Mouse (Mus musculus): ENCODE measurements around the gene Foxp3.

Gene Foxp3

DNA sequence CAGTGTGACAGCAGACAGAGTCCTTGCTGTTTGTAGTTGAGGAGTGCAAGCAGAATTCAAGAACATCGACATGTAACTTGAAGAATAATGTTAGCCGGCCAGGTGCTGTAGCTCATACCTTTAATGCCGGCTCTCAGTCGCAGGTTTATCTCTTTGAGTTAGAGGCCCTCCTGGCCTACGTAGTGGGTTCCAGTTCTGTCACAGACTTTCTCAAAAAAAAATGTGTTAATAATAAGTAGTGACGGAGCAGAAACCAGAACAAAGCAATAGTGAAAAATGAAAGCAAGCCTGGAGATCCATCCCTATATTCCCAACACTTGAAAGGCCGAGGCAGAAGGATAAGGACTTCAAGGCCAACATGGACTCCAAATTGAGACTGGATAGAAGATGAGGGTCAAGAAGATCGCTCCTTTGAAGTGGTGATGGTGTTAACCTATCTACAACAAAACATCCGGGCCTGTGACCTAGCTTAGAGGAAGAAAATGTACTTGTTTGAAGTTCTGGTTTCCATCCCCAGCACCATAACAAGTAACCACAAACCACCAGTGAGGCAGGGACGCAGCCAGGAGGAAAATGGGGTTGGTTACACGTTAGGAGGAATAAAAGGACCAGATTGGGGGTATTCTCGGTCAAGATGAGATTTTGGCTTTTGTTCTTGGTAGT lies 44.6 kb downstream of the Foxp3 start:
- no peak for DNase-seq

DNA sequence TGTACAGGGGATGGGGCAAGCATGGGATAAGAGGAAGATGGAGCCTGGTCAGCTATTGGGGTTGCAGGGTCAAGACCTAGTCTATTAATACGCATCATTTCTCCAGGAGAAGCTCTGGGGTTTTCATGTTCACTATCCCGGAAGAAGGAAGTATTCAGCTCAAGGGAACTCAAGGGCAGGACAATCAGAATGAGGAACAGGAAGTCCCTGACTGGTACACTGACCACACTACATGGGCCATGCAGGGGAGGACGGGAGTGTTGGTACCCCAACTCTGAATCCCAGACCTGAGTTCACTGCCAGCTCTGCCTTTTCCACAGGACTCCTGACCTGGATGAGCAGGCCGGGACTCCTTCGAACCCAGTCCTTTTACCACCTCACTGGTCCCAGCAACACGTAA lies 59.1 kb downstream of the Foxp3 start:
- no peak for DNase-seq

DNA sequence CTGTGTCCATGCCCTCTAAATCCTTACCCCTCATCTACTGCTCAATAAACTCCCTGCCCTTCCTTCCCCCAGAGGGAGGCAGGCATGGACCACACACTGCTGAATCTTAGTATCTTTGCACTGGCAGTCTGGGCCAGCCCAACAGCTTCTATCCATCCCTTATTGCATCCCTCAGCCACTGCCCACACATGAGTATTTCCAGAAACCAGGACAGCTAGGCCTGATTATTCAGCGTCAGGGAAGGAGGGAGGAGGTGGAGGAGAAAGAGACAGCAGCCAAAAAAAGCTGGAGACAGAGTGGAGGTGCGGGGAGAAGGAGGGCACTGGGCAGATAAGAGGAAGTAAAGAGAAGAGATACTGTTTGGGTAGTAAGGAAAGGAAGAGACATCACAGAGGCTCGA lies 61.7 kb downstream of the Foxp3 start:
- no peak for DNase-seq

DNA sequence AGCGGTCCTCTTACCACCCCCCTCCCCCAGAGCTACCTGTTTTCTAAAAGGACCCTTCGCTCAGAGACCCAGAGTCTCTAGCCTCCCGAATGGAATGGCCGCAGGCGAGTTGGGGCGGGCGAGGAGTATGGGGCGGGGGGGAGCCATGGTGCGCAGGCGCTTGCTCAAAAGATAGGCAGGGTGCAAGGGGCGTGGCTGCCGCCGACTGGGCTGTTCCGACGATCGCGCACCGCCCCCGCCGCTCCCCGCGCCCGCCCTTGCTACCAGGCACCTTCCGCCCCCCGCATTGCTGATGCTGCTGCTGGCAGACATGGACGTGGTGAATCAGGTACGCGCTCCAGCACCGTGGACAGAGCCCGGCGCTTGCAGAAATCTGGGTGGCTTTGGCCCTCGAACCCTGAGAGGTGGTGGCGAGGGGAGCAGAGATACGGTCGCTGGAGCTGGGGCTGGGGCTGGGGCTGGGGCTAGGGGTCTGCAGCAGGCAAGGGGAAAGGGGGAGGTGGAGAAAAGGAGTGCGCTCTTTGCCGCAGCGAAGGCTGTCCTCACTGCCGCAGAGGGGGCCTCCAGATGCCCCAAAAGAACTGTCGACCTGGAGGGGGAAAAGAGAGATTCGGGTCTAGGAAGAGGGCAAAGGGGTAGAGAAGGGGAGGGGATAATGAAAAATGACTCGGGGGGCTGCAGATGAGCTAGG lies 65.1 kb downstream of the Foxp3 start, which contains the start of gene Syp:
Gene Syp (plus strand): TSS at position 71 of the 691 bp plus-strand sequence.
- DNase-seq, result peak; percentile 92

DNA sequence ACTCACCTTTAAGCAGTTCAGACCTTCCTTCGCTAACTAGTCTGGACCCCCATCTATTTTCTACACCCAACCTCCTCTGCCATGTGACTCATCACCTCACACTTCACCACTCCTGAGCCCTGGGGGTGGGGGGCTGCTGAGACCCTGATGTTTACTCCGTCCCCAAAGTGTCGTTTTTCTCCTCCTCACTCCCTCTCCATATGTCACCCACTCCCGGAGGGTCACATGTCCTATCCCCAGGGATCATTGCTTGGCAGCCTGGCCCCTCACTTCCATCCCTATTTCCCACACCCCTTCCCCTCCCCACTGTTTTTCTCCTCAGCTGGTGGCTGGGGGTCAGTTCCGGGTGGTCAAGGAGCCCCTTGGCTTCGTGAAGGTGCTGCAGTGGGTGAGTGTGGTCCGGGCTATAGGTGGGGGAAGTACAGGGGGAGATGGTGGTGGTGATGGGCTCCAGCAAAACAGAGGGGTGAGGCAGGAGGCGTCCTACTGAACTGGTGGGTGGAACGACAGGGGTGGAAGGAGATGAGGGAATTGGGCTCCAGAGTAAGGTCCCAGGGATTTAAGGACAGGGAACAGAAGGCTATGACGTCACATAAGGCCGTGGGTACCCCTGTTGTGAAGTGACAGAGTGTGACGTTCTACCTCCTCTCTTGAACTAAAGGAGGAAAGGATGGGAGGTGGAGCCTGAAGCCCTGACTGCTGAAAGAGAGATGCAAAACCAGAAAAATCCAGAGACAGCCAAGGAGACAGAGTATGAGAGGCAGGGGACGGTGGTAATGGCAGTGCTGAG lies 66.3 kb downstream of the Foxp3 start:
- DNase-seq, result peak; percentile 63

DNA sequence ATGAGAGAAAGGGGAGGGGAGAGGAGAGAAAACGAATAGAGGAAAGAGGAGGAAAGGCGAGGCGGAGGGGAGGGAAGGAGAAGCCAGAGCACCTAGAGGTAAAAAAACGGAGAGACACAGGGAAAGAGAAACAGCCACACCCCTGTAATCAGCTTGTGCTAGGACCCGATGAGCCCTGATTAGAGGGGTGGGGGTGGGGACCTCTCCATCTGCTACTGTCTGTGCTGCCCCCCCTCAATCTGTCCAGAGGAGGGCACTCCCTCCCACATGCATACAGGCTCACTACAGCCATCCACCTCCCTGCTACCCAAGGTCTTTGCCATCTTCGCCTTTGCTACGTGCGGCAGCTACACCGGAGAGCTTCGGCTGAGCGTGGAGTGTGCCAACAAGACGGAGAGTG lies 67.3 kb downstream of the Foxp3 start:
- DNase-seq, result peak; percentile 55
